Mouse (Mus musculus): ENCODE data around the gene Sppl2b. TPM values are rescaled to one million over a fixed set of nuclear protein-coding genes. Genes with fewer than 3 reads are reported as not detected.

Sppl2b gene
- polyA plus RNA-seq, 1 experiment from 2014 or later, result 31.9 TPM

DNA sequence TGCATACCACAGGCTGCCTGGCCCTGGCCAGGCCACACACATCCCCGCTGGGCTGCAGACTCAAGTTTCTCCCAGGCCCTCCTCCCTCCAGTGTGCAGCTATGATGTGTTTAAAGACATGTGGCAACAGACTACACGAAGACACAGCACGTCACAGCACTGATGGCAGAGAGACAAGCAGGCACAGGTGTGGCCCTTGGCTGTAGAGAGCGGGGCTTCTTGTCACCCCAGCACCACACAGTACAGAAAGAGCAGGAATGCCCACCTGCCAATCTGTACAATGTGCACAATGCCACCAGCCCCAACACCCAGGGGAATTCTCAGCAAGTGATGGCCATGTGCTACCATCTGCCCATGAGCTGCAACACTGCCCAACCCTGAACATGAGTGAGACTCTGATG is 56.3 kb downstream of the Sppl2b start:
- WGBS, result 95% methylated on average over 4 of the region's 4 CpGs
- Histone ChIP-seq H3K4me3 (ENCODE audit: low read depth, low read length) (no peak overlapping the region), H3K4me2 (replicated peaks; ENCODE audit: low read depth, low read length) (no peak overlapping the region), H3K9me3 (ENCODE audit: control insufficient read depth, low read depth, low read length) (no peaks in the 10 kb centered on the region), H3K27me3 (ENCODE audit: control insufficient read depth, insufficient read depth, low read length) (no peaks in the 10 kb centered on the region), H3K4me1 (ENCODE audit: control insufficient read depth, insufficient read depth, low read length) (no peaks in the 10 kb centered on the region), H3K36me3 (ENCODE audit: control insufficient read depth, insufficient read depth, low read length) (peaks cover 46% of the 10 kb centered on the region), H3K9ac (replicated peaks; ENCODE audit: low read depth, low read length) (no peak overlapping the region), H3K27ac (ENCODE audit: low read length) (no peak overlapping the region)
- ATAC-seq (ENCODE audit: insufficient number of reproducible peaks, insufficient read depth, low FRiP score, low read depth), result no peak

DNA sequence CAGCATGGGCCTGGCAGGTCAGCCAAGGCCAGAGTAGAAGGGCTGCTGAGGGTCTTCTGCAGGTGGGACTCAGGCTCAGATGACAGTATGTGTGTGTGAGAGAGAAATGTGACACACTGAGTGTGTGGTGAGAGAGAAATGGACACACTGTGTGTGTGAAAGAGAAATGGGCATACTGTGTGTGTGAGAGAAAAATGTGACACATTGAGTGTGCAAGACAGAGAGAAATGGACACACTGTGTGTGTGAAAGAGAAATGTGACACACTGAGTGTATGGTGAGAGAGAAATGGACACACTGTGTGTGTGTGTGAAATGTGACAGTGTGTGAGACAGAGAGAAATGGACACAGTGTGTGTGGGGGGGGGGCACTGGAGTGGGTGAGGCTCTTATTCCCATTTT is 56.8 kb downstream of the Sppl2b start:
- peaks cover 46% of the 10 kb centered on the region for H3K36me3 ChIP-seq (ENCODE audit: control insufficient read depth, insufficient read depth, low read length)

DNA sequence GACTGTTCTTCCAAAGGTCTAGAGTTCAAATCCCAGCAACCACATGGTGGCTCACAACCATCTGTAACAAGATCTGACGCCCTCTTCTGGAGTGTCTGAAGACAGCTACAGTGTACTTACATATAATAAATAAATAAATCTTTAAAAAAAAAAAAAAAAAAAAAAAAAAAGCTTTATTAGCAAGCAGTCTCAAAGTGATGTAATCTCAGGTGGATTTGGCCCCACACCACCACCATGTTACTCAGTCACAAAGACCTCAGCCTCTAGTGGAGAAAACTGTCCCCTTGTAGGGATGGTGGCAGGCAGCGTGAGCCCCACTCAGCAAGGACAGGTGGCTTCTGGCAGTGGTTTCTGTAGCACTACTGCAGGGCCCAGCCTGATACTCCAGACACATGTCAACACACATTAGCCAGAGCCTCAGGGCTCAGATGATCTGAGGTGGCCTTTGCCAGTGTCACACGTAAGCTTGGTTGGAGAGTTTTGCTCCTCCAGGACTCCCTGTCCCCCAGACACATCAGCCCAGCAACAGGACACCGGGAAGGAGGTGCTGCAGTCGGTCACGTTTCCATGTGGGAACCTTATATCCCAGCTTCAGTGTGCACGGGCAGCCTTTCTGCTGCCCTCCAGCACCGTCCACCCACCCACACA is 58.4 kb downstream of the Sppl2b start:
- no peak for ATAC-seq (ENCODE audit: insufficient number of reproducible peaks, insufficient read depth, low FRiP score, low read depth)
- Histone ChIP-seq H3K9ac (replicated peaks; ENCODE audit: low read depth, low read length) (no peak overlapping the region), H3K4me2 (replicated peaks; ENCODE audit: low read depth, low read length) (no peak overlapping the region), H3K36me3 (ENCODE audit: control insufficient read depth, insufficient read depth, low read length) (peaks cover 34% of the 10 kb centered on the region), H3K4me1 (ENCODE audit: control insufficient read depth, insufficient read depth, low read length) (peaks cover 4% of the 10 kb centered on the region; the same call in 1 of the 2 replicates), H3K9me3 (ENCODE audit: control insufficient read depth, low read depth, low read length) (no peaks in the 10 kb centered on the region), H3K27me3 (ENCODE audit: control insufficient read depth, insufficient read depth, low read length) (no peaks in the 10 kb centered on the region), H3K27ac (ENCODE audit: low read length) (no peak overlapping the region), H3K4me3 (ENCODE audit: low read depth, low read length) (no peak overlapping the region)
- WGBS, result 92% methylated on average over 7 of the region's 8 CpGs

More for the DNA sequence above, 56.8 kb downstream of the Sppl2b start:
- H3K4me1 ChIP-seq (ENCODE audit: control insufficient read depth, insufficient read depth, low read length), result no peaks in the 10 kb centered on the region; the same call in 1 of the 2 replicates
- no peak overlapping the region for H3K4me2 ChIP-seq (replicated peaks; ENCODE audit: low read depth, low read length)
- no peak overlapping the region for H3K4me3 ChIP-seq (ENCODE audit: low read depth, low read length)
- no peak overlapping the region for H3K27ac ChIP-seq (ENCODE audit: low read length)
- H3K27me3 ChIP-seq (ENCODE audit: control insufficient read depth, insufficient read depth, low read length), result no peaks in the 10 kb centered on the region
- no peaks in the 10 kb centered on the region for H3K9me3 ChIP-seq (ENCODE audit: control insufficient read depth, low read depth, low read length)
- no peak overlapping the region for H3K9ac ChIP-seq (replicated peaks; ENCODE audit: low read depth, low read length)
- ATAC-seq (ENCODE audit: insufficient number of reproducible peaks, insufficient read depth, low FRiP score, low read depth), result no peak

DNA sequence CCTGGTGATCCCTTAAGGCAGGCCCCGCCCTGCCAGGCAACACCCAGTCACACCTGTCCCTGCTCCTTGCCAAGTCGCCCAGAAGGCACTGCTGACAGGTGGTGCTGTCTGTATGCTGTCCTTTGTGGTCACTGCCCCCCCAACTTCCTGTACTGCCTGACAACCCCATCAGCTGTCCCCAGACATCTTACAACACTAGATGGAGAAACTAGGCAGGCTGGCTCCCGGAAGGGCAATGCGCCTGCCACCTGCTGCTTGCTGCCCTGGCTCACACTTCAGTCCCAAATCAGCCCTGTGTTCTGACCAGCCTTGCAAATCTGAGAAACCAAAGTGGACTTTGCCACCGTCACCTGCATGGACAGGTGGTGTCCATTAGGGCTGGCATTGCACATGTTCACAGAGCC is 59.2 kb downstream of the Sppl2b start:
- Histone ChIP-seq H3K27me3 (ENCODE audit: control insufficient read depth, insufficient read depth, low read length) (no peaks in the 10 kb centered on the region), H3K4me1 (ENCODE audit: control insufficient read depth, insufficient read depth, low read length) (peaks cover 4% of the 10 kb centered on the region; the same call in 1 of the 2 replicates), H3K9me3 (ENCODE audit: control insufficient read depth, low read depth, low read length) (no peaks in the 10 kb centered on the region), H3K9ac (replicated peaks; ENCODE audit: low read depth, low read length) (no peak overlapping the region), H3K36me3 (ENCODE audit: control insufficient read depth, insufficient read depth, low read length) (peaks cover 27% of the 10 kb centered on the region), H3K4me3 (ENCODE audit: low read depth, low read length) (no peak overlapping the region), H3K27ac (ENCODE audit: low read length) (no peak overlapping the region), H3K4me2 (replicated peaks; ENCODE audit: low read depth, low read length) (no peak overlapping the region)
- 80% methylated on average over 5 of the region's 5 CpGs for WGBS
- ATAC-seq (ENCODE audit: insufficient number of reproducible peaks, insufficient read depth, low FRiP score, low read depth), result no peak

DNA sequence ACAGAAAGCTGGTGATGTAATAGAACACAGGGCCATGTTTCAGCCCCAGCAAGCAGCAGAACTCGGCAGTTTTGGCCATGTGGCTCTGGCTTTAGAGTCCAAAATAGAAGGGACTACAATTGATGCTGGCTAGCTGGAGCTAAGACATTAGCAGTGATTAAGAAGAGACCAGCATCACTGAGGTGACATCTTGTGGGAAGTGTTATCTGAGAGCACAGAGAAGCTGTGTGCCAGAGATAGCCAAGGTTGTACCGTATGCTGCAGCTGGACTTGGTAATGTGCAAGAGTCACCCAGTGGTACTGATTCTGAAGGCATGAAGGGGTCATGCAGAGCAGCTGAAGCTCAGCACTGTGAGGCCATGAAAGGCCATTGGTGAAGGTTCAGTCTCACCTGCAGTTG is 60.2 kb downstream of the Sppl2b start:
- Histone ChIP-seq H3K27me3 (ENCODE audit: control insufficient read depth, insufficient read depth, low read length) (no peaks in the 10 kb centered on the region), H3K9me3 (ENCODE audit: control insufficient read depth, low read depth, low read length) (no peaks in the 10 kb centered on the region), H3K4me3 (ENCODE audit: low read depth, low read length) (no peak overlapping the region), H3K4me2 (replicated peaks; ENCODE audit: low read depth, low read length) (no peak overlapping the region), H3K36me3 (ENCODE audit: control insufficient read depth, insufficient read depth, low read length) (peaks cover 17% of the 10 kb centered on the region; the same call in 1 of the 2 replicates), H3K27ac (ENCODE audit: low read length) (no peak overlapping the region), H3K9ac (replicated peaks; ENCODE audit: low read depth, low read length) (no peak overlapping the region), H3K4me1 (ENCODE audit: control insufficient read depth, insufficient read depth, low read length) (peaks cover 4% of the 10 kb centered on the region; the same call in 1 of the 2 replicates)
- no peak for ATAC-seq (ENCODE audit: insufficient number of reproducible peaks, insufficient read depth, low FRiP score, low read depth)
- WGBS, result 82% methylated on average over 2 of the region's 2 CpGs

DNA sequence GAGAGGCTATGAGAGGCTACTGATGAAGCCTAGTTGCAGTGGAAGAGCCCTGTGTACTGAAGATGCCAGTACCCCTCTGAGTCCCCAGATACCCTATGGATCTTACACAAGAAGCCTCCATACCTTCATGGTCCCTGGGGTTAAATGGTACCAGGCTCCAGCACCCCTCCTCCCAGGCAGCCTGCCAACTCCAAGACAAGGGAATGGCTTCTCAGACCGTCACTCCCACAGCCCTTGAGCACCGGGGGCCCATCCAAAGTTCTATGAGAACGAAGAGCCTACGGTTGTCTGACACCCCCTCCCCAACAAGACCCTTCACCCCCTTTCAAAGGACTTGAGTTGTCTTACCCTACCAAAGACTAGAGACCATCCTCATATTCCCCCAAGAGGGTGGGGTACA is 60.7 kb downstream of the Sppl2b start:
- Histone ChIP-seq H3K4me2 (replicated peaks; ENCODE audit: low read depth, low read length) (no peak overlapping the region), H3K9ac (replicated peaks; ENCODE audit: low read depth, low read length) (no peak overlapping the region), H3K27me3 (ENCODE audit: control insufficient read depth, insufficient read depth, low read length) (no peaks in the 10 kb centered on the region), H3K27ac (ENCODE audit: low read length) (no peak overlapping the region), H3K36me3 (ENCODE audit: control insufficient read depth, insufficient read depth, low read length) (peaks cover 16% of the 10 kb centered on the region; the same call in 1 of the 2 replicates), H3K4me3 (ENCODE audit: low read depth, low read length) (no peak overlapping the region), H3K4me1 (ENCODE audit: control insufficient read depth, insufficient read depth, low read length) (peaks cover 4% of the 10 kb centered on the region; the same call in 1 of the 2 replicates), H3K9me3 (ENCODE audit: control insufficient read depth, low read depth, low read length) (no peaks in the 10 kb centered on the region)
- WGBS, result 85% methylated on average over 4 of the region's 4 CpGs
- no peak for ATAC-seq (ENCODE audit: insufficient number of reproducible peaks, insufficient read depth, low FRiP score, low read depth)

DNA sequence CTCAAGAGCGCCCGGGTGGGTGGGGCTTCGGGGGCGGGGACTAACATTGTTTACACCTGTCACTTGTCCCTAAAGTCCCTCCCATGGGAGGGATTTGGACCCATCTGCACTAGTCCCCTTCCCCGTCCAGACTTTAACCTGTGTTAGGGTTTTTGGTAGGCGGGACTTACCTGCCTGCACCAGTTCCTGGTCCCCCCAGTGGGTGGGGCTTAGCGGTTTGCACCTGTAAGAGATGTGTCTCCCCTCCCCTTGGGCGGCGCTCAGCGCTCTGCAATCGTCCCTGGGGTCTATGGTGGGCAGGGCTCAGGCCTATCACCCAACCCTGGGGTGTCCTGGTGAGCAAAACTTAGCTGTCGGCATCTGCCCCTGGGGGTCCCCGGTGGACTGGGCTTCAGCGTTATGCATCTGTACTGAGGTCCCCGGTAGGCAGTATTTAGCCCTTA is 62.3 kb downstream of the Sppl2b start:
- H3K9ac ChIP-seq (replicated peaks; ENCODE audit: low read depth, low read length), result peak overlapping the region; percentile 67
- peak overlapping the region; percentile 89 for H3K4me2 ChIP-seq (replicated peaks; ENCODE audit: low read depth, low read length)
- peak overlapping the region; percentile 95 for H3K4me3 ChIP-seq (ENCODE audit: low read depth, low read length)
- H3K9me3 ChIP-seq (ENCODE audit: control insufficient read depth, low read depth, low read length), result no peaks in the 10 kb centered on the region
- H3K27me3 ChIP-seq (ENCODE audit: control insufficient read depth, insufficient read depth, low read length), result no peaks in the 10 kb centered on the region
- peak; percentile 51 for ATAC-seq (ENCODE audit: insufficient number of reproducible peaks, insufficient read depth, low FRiP score, low read depth)
- WGBS, result 1% methylated on average over 15 of the region's 15 CpGs
- H3K27ac ChIP-seq (ENCODE audit: low read length), result peak overlapping the region; percentile 71; the same call in 1 of the 2 replicates
- H3K4me1 ChIP-seq (ENCODE audit: control insufficient read depth, insufficient read depth, low read length), result peaks cover 4% of the 10 kb centered on the region; the same call in 1 of the 2 replicates
- H3K36me3 ChIP-seq (ENCODE audit: control insufficient read depth, insufficient read depth, low read length), result peaks cover 11% of the 10 kb centered on the region; the same call in 1 of the 2 replicates

DNA sequence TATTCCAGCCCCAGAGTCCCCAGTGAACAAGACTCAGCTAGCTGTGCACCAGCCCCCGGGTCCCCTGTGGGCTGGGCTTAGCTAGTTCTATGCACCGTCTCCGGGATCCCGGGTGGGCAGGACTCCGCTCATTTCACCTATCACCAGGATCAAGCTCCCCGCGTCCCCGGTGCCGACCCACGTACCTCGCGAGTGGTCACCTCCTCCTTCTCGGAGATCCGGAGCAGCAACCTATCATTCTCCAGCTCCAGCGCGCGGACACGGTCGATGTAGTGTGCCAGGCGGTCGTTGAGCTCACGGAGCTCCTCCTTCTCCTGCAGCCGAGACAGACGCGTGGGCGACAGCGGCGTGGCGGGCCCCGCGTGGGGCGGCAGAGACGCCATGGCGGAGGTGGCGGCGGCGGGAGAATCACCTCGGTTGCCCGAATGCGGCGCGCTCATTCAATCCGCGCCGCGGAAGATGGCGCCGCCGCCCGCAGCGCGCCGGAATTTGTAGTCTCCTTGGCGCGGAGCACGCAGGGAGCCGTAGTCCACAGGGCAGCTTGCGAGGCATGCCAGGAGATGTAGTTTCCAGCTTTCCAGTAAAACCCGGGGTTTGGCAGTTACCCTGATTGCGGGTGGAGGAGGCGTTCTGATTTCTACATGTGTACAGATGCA is 62.8 kb downstream of the Sppl2b start, which contains the start of gene Lmnb2:
Lmnb2 (minus strand) TSS at position 467 of the 656 bp plus-strand sequence.
- H3K9ac ChIP-seq (replicated peaks; ENCODE audit: low read depth, low read length), result peak within 1 kb of the TSS; percentile 67
- peak within 1 kb of the TSS; percentile 71; the same call in 1 of the 2 replicates for H3K27ac ChIP-seq (ENCODE audit: low read length)
- H3K4me1 ChIP-seq (ENCODE audit: control insufficient read depth, insufficient read depth, low read length), result peaks cover 4% of the 10 kb centered on the region; the same call in 1 of the 2 replicates
- peak within 1 kb of the TSS; percentile 95 for H3K4me3 ChIP-seq (ENCODE audit: low read depth, low read length)
- H3K4me2 ChIP-seq (replicated peaks; ENCODE audit: low read depth, low read length), result peak within 1 kb of the TSS; percentile 89
- WGBS, result under 1% methylated on average over 56 of the region's 61 CpGs
- H3K9me3 ChIP-seq (ENCODE audit: control insufficient read depth, low read depth, low read length), result no peaks in the 10 kb centered on the region
- ATAC-seq (ENCODE audit: insufficient number of reproducible peaks, insufficient read depth, low FRiP score, low read depth), result peak; percentile 38; the same call in 1 of the 2 replicates
- no peaks in the 10 kb centered on the region for H3K27me3 ChIP-seq (ENCODE audit: control insufficient read depth, insufficient read depth, low read length)
- H3K36me3 ChIP-seq (ENCODE audit: control insufficient read depth, insufficient read depth, low read length), result peaks cover 11% of the 10 kb centered on the region; the same call in 1 of the 2 replicates

Measured in stomach, embryonic 14.5 days (tissue).